Mouse (Mus musculus) B cell, adult 2 months (primary cell): ENCODE results near the gene Psmd5.
"Not testable (repeated sequence)": the region's sequence is repeated elsewhere in the genome, so short reads cannot be mapped to it uniquely, and the experiment has no call there.

Source experiments
- DNase-seq, 2 experiments: peaks; one replicate each; pipeline ENCODE4 v3.0.0; 2022

Psmd5 gene

GRCm38 (mm10) chr2:34895503-34896113, 20.8 kb upstream of the Psmd5 start:
- DNase-seq = no peak

GRCm38 (mm10) chr2:34893950-34894349, 19.2 kb upstream of the Psmd5 start:
- DNase-seq = no peak

- no peak for DNase-seq
These were observed 9.4 kb upstream of the Psmd5 start for GRCm38 (mm10) chr2:34884186-34884585.

- no peak for DNase-seq
These were observed 8.4 kb upstream of the Psmd5 start for GRCm38 (mm10) chr2:34883190-34883589.

GRCm38 (mm10) chr2:34882757-34883156, 8.0 kb upstream of the Psmd5 start:
- no peak for DNase-seq

- no peak for DNase-seq
These were observed 5.3 kb upstream of the Psmd5 start for GRCm38 (mm10) chr2:34880054-34880453.

GRCm38 (mm10) chr2:34874271-34874670, 497 bp downstream of the Psmd5 start, which contains the start of gene Cutal:
Gene Cutal (plus strand): TSS chr2:34874396.
- no peak for DNase-seq

GRCm38 (mm10) chr2:34870520-34871474, 4.0 kb downstream of the Psmd5 start:
- DNase-seq = peak; percentile 91 to 92

GRCm38 (mm10) chr2:34869680-34870079, 5.1 kb downstream of the Psmd5 start:
- DNase-seq = no peak

GRCm38 (mm10) chr2:34857728-34858127, 17.0 kb downstream of the Psmd5 start:
- no peak for DNase-seq

- DNase-seq = no peak
These were observed 19.5 kb downstream of the Psmd5 start for GRCm38 (mm10) chr2:34855265-34855664.

- DNase-seq = no peak
These were observed 27.1 kb downstream of the Psmd5 start for GRCm38 (mm10) chr2:34847702-34848101.

- no peak for DNase-seq
These were observed 31.4 kb downstream of the Psmd5 start for GRCm38 (mm10) chr2:34843211-34843939.

GRCm38 (mm10) chr2:34841706-34842105, 33.1 kb downstream of the Psmd5 start:
- DNase-seq = no peak

- DNase-seq = peak; percentile 25 to 31
These were observed 34.6 kb downstream of the Psmd5 start for GRCm38 (mm10) chr2:34840143-34840542.

- no peak for DNase-seq
These were observed 39.1 kb downstream of the Psmd5 start for GRCm38 (mm10) chr2:34835669-34836068.

GRCm38 (mm10) chr2:34833624-34834023, 41.1 kb downstream of the Psmd5 start:
- DNase-seq = no peak

- not testable (repeated sequence) for DNase-seq
These were observed 41.9 kb downstream of the Psmd5 start, which contains the start of gene Gm34653 for GRCm38 (mm10) chr2:34832766-34833457. Gene Gm34653 (plus strand): TSS chr2:34833007.

GRCm38 (mm10) chr2:34830066-34830465, 44.7 kb downstream of the Psmd5 start:
- not testable (repeated sequence) for DNase-seq

- DNase-seq = no peak
These were observed 46.7 kb downstream of the Psmd5 start for GRCm38 (mm10) chr2:34828026-34828425.

- DNase-seq = no peak
These were observed 47.2 kb downstream of the Psmd5 start for GRCm38 (mm10) chr2:34827591-34827990.

- DNase-seq = no peak
These were observed 48.1 kb downstream of the Psmd5 start for GRCm38 (mm10) chr2:34826460-34827231.
